Mouse (Mus musculus) forebrain, embryonic 14.5 days (tissue): ENCODE results near the gene Ahcyl2. TPM values are rescaled to one million over a fixed set of nuclear protein-coding genes. Genes with fewer than 3 reads are reported as not detected.

ENCODE experiments used
- ATAC-seq: fragments of 200-750 bp; cut with Nextera tagmentation; 2 replicates; pipeline ENCODE4 v1.8.0; 2017; ENCODE audit warnings: mild to moderate bottlenecking, moderate library complexity
- DNase-seq: peaks from one replicate; pipeline ENCODE4 v3.0.0-alpha.2; 2015; ENCODE audit warnings: low spot score
- H3K27ac ChIP-seq: fragments of 300-500 bp; sonication (generic); 2 replicates; pipeline ENCODE4 v1.5.1; 2014; ENCODE audit warnings: low read depth, mild to moderate bottlenecking, control low read depth, low read length, moderate library complexity
- H3K27me3 ChIP-seq: fragments of 300-500 bp; sonication (generic); replicated peaks from 2 replicates; pipeline ENCODE4 v1.6.1; 2014; ENCODE audit warnings: low read length, control low read depth, mixed read lengths; ENCODE audit not compliant: control insufficient read depth, insufficient read depth
- H3K36me3 ChIP-seq: fragments of 300-500 bp; sonication (generic); 2 replicates; pipeline ENCODE4 v1.6.1; 2014; ENCODE audit warnings: low read length, control low read depth; ENCODE audit not compliant: control insufficient read depth, insufficient read depth
- H3K4me1 ChIP-seq: fragments of 300-500 bp; sonication (generic); 2 replicates; pipeline ENCODE4 v1.6.1; 2014; ENCODE audit warnings: antibody characterized with exemption, low read length, control low read depth; ENCODE audit not compliant: control insufficient read depth, insufficient read depth
- H3K4me2 ChIP-seq: fragments of 300-500 bp; sonication (generic); 2 replicates; pipeline ENCODE4 v1.6.1; 2014; ENCODE audit warnings: mild to moderate bottlenecking, control low read depth, low read length
- H3K4me3 ChIP-seq: fragments of 300-500 bp; sonication (generic); 2 replicates; pipeline ENCODE4 v1.5.1; 2014; ENCODE audit warnings: low read depth, low read length, control low read depth
- H3K9ac ChIP-seq: fragments of 300-500 bp; sonication (generic); 2 replicates; pipeline ENCODE4 v1.6.1; 2014; ENCODE audit warnings: mild to moderate bottlenecking, low read length, control low read depth, moderate library complexity
- H3K9me3 ChIP-seq: fragments of 300-500 bp; sonication (generic); replicated peaks from 2 replicates; pipeline ENCODE4 v1.6.1; 2016; ENCODE audit warnings: low read length, control low read depth, mixed read lengths; ENCODE audit not compliant: control insufficient read depth
- WGBS: fragments of 180-500 bp; shearing (Covaris S2); extraction: QIAGEN DNeasy Blood & Tissue Kit; methylation state at CpG from one replicate; pipeline ENCODE4 v1.1.7; 2014; 5-methylcytosine and 5-hydroxymethylcytosine counted together
- polyA plus RNA-seq: library from polyadenylated mRNA; unstranded; fragments of >200 nt; fragmentation: Nextera tagmentation; extraction: Ambion mirVana; gene quantifications from 2 replicates; pipeline ENCODE4 v1.2.1, GENCODE M21; 2014

Ahcyl2 gene
- polyA plus RNA-seq, result 8.6 and 11.5 TPM in 2 replicates

DNA sequence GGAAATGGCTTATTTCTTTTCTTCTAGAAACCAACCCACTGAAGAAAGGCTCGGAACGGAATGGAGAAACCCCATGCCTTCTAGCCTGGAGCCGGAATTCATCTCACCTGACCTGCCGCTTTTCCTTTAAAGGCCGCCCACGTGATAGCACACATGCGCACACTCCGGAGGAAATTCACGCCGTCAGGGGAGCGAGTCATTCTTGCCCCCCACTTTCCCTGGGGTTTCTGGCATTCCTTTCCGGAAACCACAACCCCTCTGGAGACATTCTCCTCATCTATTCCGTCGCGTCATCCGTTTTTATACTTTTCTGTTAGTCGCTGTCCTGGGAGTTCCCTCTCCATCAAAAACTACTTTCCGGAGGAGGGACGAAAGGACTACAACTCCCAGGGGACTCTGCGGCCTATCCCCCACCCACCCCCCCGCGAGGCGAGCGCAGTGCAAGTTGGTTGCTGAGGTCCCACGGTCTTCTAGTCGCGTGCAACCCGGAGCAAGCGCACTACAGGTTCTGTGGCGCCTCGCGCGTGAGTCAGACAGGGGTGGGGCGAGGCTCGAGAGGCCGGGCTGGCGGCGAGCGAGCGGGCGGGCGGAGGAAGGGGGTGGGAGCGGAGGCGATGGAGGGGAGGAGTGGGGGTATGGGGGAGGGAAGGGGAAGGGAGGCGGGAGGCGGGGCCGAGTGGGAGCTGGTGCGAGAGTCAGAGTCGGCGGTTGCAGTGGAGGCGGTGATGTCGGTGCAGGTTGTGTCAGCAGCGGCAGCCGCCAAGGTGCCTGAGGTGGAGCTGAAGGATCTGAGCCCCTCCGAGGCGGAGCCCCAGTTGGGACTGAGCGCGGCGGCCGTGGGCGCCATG is at the start of gene Ahcyl2:
Gene Ahcyl2, plus strand, starts transcription at position 199 of the 848 bp plus-strand sequence.
- WGBS, result under 1% methylated on average over 50 of the region's 61 CpGs
- Histone ChIP-seq H3K27me3 (no peaks in the 10 kb centered on the region), H3K4me3 (peak within 1 kb of the TSS; percentile 76), H3K4me1 (peaks cover 8% of the 10 kb centered on the region; the same call in 1 of the 2 replicates), H3K9me3 (no peaks in the 10 kb centered on the region), H3K27ac (peak within 1 kb of the TSS; percentile 91), H3K36me3 (no peaks in the 10 kb centered on the region), H3K9ac (peak within 1 kb of the TSS; percentile 81), H3K4me2 (peak within 1 kb of the TSS; percentile 68)
- ATAC-seq (peak; percentile 98), DNase-seq (peak; percentile 99)

DNA sequence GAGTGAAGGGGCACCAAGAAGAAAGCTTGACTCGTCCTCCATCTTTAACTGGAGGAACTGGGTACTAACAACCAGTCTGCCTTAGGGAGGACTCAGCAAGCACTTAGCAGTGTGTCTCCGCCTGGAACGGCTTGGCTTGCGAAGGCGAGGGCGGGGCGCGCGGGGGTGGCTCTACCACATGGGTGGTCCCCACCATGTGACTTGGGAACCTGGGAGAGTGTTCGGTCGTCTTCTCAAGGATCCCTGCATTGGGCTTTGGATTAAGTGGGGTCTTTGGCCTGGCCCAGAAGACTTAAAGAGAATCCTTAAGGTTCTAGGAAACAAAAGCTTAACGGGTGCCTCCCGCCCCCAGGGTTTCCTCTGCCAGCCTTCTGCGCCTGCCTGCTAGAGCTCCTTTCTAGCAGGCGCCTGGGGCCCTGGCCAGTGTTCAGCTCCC is 48.9 kb upstream of the Ahcyl2 start:
- ATAC-seq, result peak; percentile 85
- peak overlapping the region; percentile 59 for H3K9ac ChIP-seq
- H3K27ac ChIP-seq, result no peak overlapping the region
- H3K4me3 ChIP-seq, result peak overlapping the region; percentile 27
- H3K27me3 ChIP-seq, result no peaks in the 10 kb centered on the region
- H3K4me2 ChIP-seq, result peak overlapping the region; percentile 49
- no peaks in the 10 kb centered on the region for H3K36me3 ChIP-seq
- WGBS, result 1% methylated on average over 15 of the region's 15 CpGs
- peaks cover 19% of the 10 kb centered on the region for H3K4me1 ChIP-seq
- DNase-seq, result peak; percentile 69
- no peaks in the 10 kb centered on the region for H3K9me3 ChIP-seq

DNA sequence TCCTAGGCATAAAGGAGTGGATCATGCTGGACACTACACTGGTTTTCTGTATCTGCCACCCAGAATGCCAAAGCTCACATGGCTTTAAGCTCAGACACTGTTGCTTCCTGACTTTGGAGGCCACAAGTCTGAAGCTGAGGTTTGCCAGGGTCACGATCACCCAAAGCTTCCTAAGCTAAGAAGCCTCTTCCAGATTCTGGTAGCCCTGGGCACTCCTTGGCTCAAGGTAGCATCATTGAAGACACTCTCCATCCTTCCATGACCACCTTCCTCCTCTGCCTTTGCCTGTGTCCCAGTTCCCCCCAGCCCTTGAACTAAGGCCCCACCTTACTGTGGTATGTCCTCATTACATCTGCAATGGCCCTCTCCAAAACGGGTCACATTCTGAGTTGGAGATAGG is 45.9 kb upstream of the Ahcyl2 start:
- H3K27ac ChIP-seq, result no peak overlapping the region
- no peaks in the 10 kb centered on the region for H3K36me3 ChIP-seq
- H3K4me3 ChIP-seq, result no peak overlapping the region
- WGBS, result 81% methylated on average over 2 of the region's 2 CpGs
- no peak for DNase-seq
- H3K4me2 ChIP-seq, result no peak overlapping the region
- ATAC-seq, result no peak
- no peak overlapping the region for H3K9ac ChIP-seq
- no peaks in the 10 kb centered on the region for H3K27me3 ChIP-seq
- H3K9me3 ChIP-seq, result no peaks in the 10 kb centered on the region
- peaks cover 19% of the 10 kb centered on the region for H3K4me1 ChIP-seq

GRCm38 (mm10) chr6:29726576-29727200 is 41.1 kb upstream of the Ahcyl2 start:
- no peaks in the 10 kb centered on the region for H3K9me3 ChIP-seq
- H3K4me2 ChIP-seq, result no peak overlapping the region
- no peak for ATAC-seq
- H3K36me3 ChIP-seq, result no peaks in the 10 kb centered on the region
- no peaks in the 10 kb centered on the region for H3K27me3 ChIP-seq
- no peak overlapping the region for H3K4me3 ChIP-seq
- WGBS, result 78% methylated on average over 1 of the region's 1 CpGs
- DNase-seq, result peak; percentile 60
- no peak overlapping the region for H3K9ac ChIP-seq
- no peaks in the 10 kb centered on the region for H3K4me1 ChIP-seq
- H3K27ac ChIP-seq, result no peak overlapping the region

GRCm38 (mm10) chr6:29728035-29728434 is 39.8 kb upstream of the Ahcyl2 start:
- no peaks in the 10 kb centered on the region for H3K4me1 ChIP-seq
- no peak overlapping the region for H3K4me2 ChIP-seq
- no peak for ATAC-seq
- no peak overlapping the region for H3K4me3 ChIP-seq
- DNase-seq, result no peak
- H3K9ac ChIP-seq, result no peak overlapping the region
- no peaks in the 10 kb centered on the region for H3K27me3 ChIP-seq
- WGBS, result 90% methylated on average over 3 of the region's 3 CpGs
- H3K27ac ChIP-seq, result no peak overlapping the region
- no peaks in the 10 kb centered on the region for H3K9me3 ChIP-seq
- no peaks in the 10 kb centered on the region for H3K36me3 ChIP-seq

GRCm38 (mm10) chr6:29729491-29729890 is 38.3 kb upstream of the Ahcyl2 start:
- Histone ChIP-seq H3K4me2 (no peak overlapping the region), H3K27ac (no peak overlapping the region), H3K4me1 (no peaks in the 10 kb centered on the region), H3K9ac (no peak overlapping the region), H3K27me3 (no peaks in the 10 kb centered on the region), H3K9me3 (no peaks in the 10 kb centered on the region), H3K4me3 (no peak overlapping the region), H3K36me3 (no peaks in the 10 kb centered on the region)
- DNase-seq (no peak), ATAC-seq (no peak)
- WGBS, result 85% methylated on average over 1 of the region's 1 CpGs

DNA sequence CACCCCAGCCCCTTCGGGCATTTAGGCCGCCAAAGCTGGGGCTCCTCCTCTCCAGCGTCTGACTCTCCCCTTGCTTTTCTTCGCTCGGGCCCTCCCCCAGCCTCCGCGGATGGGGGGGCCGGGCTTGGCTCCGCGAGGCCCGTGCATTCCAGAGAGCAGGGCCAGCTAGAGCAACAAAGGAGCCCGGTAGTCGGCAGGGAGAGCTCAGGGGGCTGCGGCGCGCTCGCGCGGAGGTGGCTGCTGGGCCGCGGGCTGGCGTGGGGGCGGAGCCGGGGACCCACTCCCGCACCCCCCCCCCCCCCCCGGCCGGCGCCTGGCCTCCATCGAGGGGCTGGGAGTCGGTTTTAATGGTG is 32.5 kb upstream of the Ahcyl2 start, which contains the start of gene Smo:
Gene Smo, plus strand, starts transcription at position 168 of the 353 bp plus-strand sequence.
- Histone ChIP-seq H3K27ac (peak within 1 kb of the TSS; percentile 89), H3K9me3 (no peaks in the 10 kb centered on the region), H3K9ac (peak within 1 kb of the TSS; percentile 94), H3K27me3 (no peaks in the 10 kb centered on the region), H3K4me1 (no peaks in the 10 kb centered on the region), H3K36me3 (peaks cover 2% of the 10 kb centered on the region; the same call in 1 of the 2 replicates), H3K4me3 (peak within 1 kb of the TSS; percentile 83), H3K4me2 (peak within 1 kb of the TSS; percentile 80)
- ATAC-seq (peak; percentile 97), DNase-seq (peak; percentile 90)
- WGBS, result under 1% methylated on average over 20 of the region's 30 CpGs

DNA sequence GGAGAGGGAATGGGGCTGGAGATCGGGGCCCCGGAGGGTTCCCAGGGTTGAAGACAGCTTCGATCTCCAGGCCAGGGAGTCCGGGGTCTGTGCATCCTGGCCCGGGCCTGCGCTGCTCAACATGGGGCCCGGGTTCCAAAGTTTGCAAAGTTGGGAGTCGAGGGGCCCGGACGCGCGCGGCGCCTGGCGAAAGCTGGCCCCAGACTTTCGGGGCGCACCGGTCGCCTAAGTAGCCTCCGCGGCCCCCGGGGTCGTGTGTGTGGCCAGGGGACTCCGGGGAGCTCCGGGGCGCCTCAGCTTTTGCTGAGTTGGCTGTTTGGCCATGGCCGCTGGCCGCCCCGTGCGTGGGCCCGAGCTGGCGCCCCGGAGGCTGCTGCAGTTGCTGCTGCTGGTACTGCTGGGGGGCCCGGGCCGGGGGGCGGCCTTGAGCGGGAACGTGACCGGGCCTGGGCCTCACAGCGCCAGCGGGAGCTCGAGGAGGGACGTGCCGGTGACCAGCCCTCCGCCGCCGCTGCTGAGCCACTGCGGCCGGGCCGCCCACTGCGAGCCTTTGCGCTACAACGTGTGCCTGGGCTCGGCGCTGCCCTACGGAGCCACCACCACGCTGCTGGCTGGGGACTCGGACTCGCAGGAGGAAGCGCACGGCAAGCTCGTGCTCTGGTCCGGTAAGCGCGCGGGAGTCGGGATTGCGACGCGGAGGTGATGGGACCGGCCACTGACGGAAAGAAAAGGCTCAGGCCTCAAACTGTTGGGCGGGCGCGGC is 31.9 kb upstream of the Ahcyl2 start:
- Histone ChIP-seq H3K27me3 (no peaks in the 10 kb centered on the region), H3K4me3 (peak overlapping the region; percentile 83), H3K27ac (peak overlapping the region; percentile 89), H3K9ac (peak overlapping the region; percentile 94), H3K4me2 (peak overlapping the region; percentile 80), H3K4me1 (no peaks in the 10 kb centered on the region), H3K9me3 (no peaks in the 10 kb centered on the region), H3K36me3 (peaks cover 2% of the 10 kb centered on the region; the same call in 1 of the 2 replicates)
- WGBS, result under 1% methylated on average over 72 of the region's 75 CpGs
- peak; percentile 83 for ATAC-seq
- peak; percentile 60 for DNase-seq
